Mouse (Mus musculus) embryonic facial prominence, embryonic 11.5 days (tissue): ENCODE measurements around the gene Psmd8. TPM values are rescaled to one million over a fixed set of nuclear protein-coding genes. Genes with fewer than 3 reads are reported as not detected.

Experiments
- ATAC-seq: fragments of 200-750 bp; cut with Nextera tagmentation; replicated peaks from 2 replicates; pipeline ENCODE4 v1.8.0; 2017; ENCODE audit warnings: low read depth; ENCODE audit not compliant: insufficient number of reproducible peaks, low FRiP score, low TSS enrichment
- DNase-seq: peaks from one replicate; pipeline ENCODE4 v3.0.0-alpha.2; 2015; ENCODE audit warnings: low spot score
- H3K27ac ChIP-seq: fragments of 300-500 bp; sonication (generic); replicated peaks from 2 replicates; pipeline ENCODE4 v1.5.1; 2014; ENCODE audit warnings: mild to moderate bottlenecking, low read depth, low read length, control low read depth
- H3K27me3 ChIP-seq: fragments of 300-500 bp; sonication (generic); 2 replicates; pipeline ENCODE4 v1.6.1; 2014; ENCODE audit warnings: mild to moderate bottlenecking, low read length, moderate library complexity, mixed read lengths; ENCODE audit not compliant: control insufficient read depth, insufficient read depth
- H3K36me3 ChIP-seq: fragments of 300-500 bp; sonication (generic); replicated peaks from 2 replicates; pipeline ENCODE4 v1.6.1; 2014; ENCODE audit warnings: low read depth, mild to moderate bottlenecking, low read length, moderate library complexity, mixed read lengths; ENCODE audit not compliant: control insufficient read depth, insufficient read depth
- H3K4me1 ChIP-seq: fragments of 300-500 bp; sonication (generic); 2 replicates; pipeline ENCODE4 v1.6.1; 2014; ENCODE audit warnings: low read length, mixed read lengths; ENCODE audit not compliant: control insufficient read depth, insufficient read depth
- H3K4me2 ChIP-seq: fragments of 300-500 bp; sonication (generic); 2 replicates; pipeline ENCODE4 v1.6.1; 2014; ENCODE audit warnings: low read depth, mild to moderate bottlenecking, control low read depth, low read length, moderate library complexity
- H3K4me3 ChIP-seq: fragments of 300-500 bp; sonication (generic); 2 replicates; pipeline ENCODE4 v1.5.1; 2014; ENCODE audit warnings: low read depth, low read length, control low read depth
- H3K9ac ChIP-seq: fragments of 300-500 bp; sonication (generic); replicated peaks from 2 replicates; pipeline ENCODE4 v1.6.1; 2014; ENCODE audit warnings: mild to moderate bottlenecking, control low read depth, low read length
- H3K9me3 ChIP-seq: fragments of 300-500 bp; sonication (generic); replicated peaks from 2 replicates; pipeline ENCODE4 v1.6.1; 2016; ENCODE audit warnings: mild to moderate bottlenecking, low read length, inconsistent platforms, mixed read lengths; ENCODE audit not compliant: control insufficient read depth
- WGBS: fragments of 180-500 bp; shearing (Covaris S2); extraction: QIAGEN DNeasy Blood & Tissue Kit; methylation state at CpG from one replicate; pipeline ENCODE4 v1.1.7; 2014; 5-methylcytosine and 5-hydroxymethylcytosine counted together
- polyA plus RNA-seq: library from polyadenylated mRNA; unstranded; fragments of >200 nt; fragmentation: Nextera tagmentation; extraction: Ambion mirVana; gene quantifications from 2 replicates; pipeline ENCODE4 v1.2.1, GENCODE M21; 2014

Psmd8 gene
- 321 and 334 TPM in 2 replicates for polyA plus RNA-seq

DNA sequence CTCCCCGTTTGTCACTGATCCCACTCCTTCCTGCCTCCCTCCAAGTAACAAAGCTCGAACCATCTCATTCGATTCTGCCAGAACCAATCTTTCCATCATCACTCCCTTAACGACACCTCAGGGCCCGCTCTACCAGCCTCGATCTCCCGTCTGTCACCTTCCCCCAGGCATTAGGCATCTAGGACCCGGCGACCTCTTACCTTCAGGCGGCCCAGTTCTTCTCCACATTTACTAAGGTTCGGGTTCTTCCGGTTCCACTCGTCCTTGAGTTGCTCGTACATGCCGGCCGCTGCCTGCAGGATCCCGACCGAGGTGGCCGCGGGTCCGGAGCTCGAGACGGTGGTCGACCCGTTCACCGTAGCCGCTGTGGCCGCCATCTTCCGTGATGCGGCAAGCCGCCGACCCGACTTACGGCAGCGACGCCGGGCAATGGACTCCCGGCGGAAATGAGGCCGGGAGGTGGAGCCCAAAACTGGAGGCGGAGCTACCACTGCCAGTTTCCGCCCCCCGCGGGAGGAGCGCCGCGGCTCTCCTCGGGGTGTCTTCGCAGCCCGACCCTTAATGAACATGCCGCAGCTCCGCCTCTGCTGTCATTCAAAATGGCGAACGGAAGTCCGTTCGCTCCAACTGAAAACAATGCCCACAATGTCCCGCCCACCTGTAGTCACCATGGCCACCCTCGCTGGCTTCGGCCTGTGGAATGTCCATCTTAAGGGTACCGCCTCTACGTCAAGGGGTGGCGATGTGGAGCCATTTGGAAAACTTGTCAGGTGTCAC is at the start of gene Psmd8:
TSS of gene Psmd8 (minus strand) at position 625 of the 777 bp plus-strand sequence.
- Histone ChIP-seq H3K36me3 (peaks cover 8% of the 10 kb centered on the region), H3K9ac (peak within 1 kb of the TSS; percentile 74), H3K27ac (no peak within 1 kb of the TSS), H3K4me1 (no peaks in the 10 kb centered on the region; the same call in 1 of the 2 replicates), H3K4me2 (peak within 1 kb of the TSS; percentile 70), H3K4me3 (peak within 1 kb of the TSS; percentile 72), H3K9me3 (no peaks in the 10 kb centered on the region), H3K27me3 (no peaks in the 10 kb centered on the region)
- DNase-seq: peak; percentile 98
- ATAC-seq: peak; percentile 88
- WGBS: under 1% methylated on average over 62 of the region's 62 CpGs

DNA sequence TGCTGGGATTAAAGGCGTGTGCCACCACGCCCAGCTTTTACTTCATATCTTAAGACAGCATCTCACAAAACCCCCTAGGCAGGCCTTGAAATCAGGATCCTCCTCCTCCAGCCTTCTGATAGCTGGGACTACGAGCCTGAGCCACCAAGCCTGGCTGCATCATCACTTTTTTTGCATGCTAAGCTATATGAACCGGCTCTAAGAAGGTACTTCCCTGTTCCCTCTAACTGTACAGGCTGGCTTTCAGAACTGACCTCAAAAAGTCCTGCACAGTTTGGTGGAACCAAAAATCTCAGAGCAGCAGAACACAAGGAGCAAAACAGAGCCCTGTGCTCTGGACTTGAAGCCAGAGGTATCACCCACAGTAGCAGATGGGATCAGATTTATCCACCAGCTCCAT is 47.7 kb upstream of the Psmd8 start:
- ATAC-seq: no peak

DNA sequence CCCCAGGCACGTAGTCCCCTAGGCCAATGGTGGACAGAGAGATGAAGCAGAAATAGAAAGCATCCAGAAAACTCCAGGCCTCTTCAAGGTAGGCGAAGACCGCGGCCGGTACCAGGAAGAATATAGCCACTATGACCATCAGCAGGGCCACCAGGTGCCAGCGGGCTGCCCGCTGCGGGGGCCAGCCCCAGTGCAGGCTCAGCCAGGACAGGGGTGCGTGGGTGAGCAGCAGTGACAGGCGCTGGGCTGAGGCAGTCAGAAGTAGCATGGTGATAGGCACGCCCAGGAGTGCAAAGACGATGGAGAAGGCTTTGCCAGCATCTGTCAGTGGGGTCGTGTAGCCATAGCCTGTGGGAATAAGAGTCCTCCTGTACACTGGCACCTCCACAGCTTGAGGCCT is 45.0 kb upstream of the Psmd8 start:
- Histone ChIP-seq H3K4me3 (no peak overlapping the region), H3K4me2 (peak overlapping the region; percentile 42)

More for the DNA sequence above, 47.7 kb upstream of the Psmd8 start:
- no peaks in the 10 kb centered on the region for H3K9me3 ChIP-seq
- no peak overlapping the region for H3K9ac ChIP-seq
- H3K27me3 ChIP-seq: peaks cover 15% of the 10 kb centered on the region
- no peak overlapping the region for H3K27ac ChIP-seq
- no peak overlapping the region for H3K4me3 ChIP-seq
- peaks cover 13% of the 10 kb centered on the region for H3K4me1 ChIP-seq
- no peak overlapping the region for H3K4me2 ChIP-seq
- DNase-seq: no peak
- H3K36me3 ChIP-seq: no peaks in the 10 kb centered on the region
- 74% methylated on average over 4 of the region's 4 CpGs for WGBS

DNA sequence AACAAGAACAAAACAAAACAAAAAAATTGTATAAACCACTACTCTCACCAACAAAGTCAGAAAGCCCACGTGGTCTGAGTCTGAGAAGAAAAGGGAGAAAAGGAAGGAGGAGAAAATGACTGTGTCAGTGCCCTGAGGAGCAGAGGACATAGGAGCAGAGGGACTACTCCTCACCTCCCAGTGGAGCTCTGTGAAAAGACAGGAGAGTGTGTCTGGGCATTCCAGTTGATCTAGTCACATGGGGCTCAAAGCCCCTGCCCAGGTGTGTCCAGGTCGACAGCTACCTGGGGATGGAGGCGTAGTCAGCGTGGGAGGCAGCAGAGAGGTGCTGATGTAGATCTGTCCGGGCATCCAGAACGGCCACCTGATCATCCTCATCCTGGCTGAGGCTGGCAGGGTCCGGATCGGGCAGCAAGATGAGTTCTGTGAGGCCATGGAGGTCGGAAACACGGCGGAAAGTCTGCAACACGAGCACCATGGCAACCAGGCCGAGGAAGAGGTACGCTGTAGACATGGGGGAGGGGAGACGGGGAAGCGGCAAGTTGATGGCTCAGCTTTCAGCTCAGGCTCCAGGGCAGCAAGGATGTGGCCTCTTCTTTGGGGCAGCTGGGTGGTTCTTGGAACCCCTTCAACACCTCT is 44.4 kb upstream of the Psmd8 start:
- Histone ChIP-seq H3K9me3 (no peaks in the 10 kb centered on the region), H3K27ac (no peak overlapping the region), H3K36me3 (no peaks in the 10 kb centered on the region), H3K4me2 (peak overlapping the region; percentile 42), H3K27me3 (no peaks in the 10 kb centered on the region), H3K4me1 (peaks cover 9% of the 10 kb centered on the region), H3K4me3 (peak overlapping the region; percentile 15; the same call in 1 of the 2 replicates), H3K9ac (peak overlapping the region; percentile 39)
- peak; percentile 75 for DNase-seq
- 8% methylated on average over 16 of the region's 16 CpGs for WGBS
- ATAC-seq: peak; percentile 47; the same call in 1 of the 2 replicates

More for the DNA sequence above, 45.0 kb upstream of the Psmd8 start:
- 72% methylated on average over 13 of the region's 13 CpGs for WGBS
- 0 out of 2 replicates have a peak, but pooled peaks have one; percentile 42 for ATAC-seq
- no peaks in the 10 kb centered on the region for H3K27me3 ChIP-seq
- H3K36me3 ChIP-seq: no peaks in the 10 kb centered on the region
- H3K9me3 ChIP-seq: no peaks in the 10 kb centered on the region
- peaks cover 9% of the 10 kb centered on the region for H3K4me1 ChIP-seq
- peak overlapping the region; percentile 39 for H3K9ac ChIP-seq
- H3K27ac ChIP-seq: no peak overlapping the region
- DNase-seq: no peak

DNA sequence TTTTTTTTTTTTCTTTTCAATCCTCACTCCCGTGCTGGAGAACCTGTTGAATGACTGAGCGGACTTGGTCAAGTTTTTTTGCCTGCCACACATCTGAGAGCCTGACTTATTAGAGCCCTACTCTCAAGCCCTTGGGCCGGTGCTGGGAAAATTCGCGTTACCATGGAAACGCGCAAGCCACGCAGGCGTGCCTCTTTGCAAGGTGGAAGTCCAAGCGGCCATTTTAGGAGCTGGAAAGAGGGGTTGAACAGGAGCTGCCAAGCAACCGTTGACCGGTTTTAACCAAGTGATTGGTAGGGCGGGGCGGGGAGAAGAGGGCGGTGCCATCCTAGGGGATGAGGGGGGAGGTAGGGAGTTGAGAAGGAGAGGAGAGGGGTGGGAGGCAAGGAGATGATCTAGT is 34.3 kb upstream of the Psmd8 start:
- 46% methylated on average over 15 of the region's 15 CpGs for WGBS
- no peak overlapping the region for H3K27ac ChIP-seq
- ATAC-seq: no peak
- no peaks in the 10 kb centered on the region; the same call in 1 of the 2 replicates for H3K27me3 ChIP-seq
- no peaks in the 10 kb centered on the region for H3K36me3 ChIP-seq
- H3K4me3 ChIP-seq: no peak overlapping the region
- DNase-seq: no peak
- no peaks in the 10 kb centered on the region for H3K4me1 ChIP-seq
- H3K4me2 ChIP-seq: no peak overlapping the region
- no peaks in the 10 kb centered on the region; the same call in 1 of the 2 replicates for H3K9me3 ChIP-seq
- H3K9ac ChIP-seq: no peak overlapping the region

DNA sequence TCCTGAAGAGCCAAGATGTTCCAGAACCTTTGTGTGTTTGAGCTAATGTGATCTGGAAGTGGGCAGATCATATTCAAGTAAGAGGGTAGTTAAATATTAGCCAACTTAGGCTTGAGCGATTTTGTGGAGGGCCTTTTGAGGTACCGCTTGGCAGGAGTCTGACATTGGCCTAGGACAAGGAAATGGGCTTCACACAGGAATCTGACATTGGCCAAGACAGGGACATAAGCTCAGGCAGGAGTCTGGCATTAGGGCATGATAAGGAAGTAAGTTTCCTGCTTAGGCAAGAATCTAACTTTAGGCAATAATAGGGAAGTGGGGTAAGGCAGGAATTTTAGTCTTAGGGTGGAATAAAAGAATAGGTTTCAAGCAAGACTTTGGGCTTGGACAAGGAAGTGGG is 33.7 kb upstream of the Psmd8 start:
- ATAC-seq: no peak
- DNase-seq: no peak
- no peak overlapping the region for H3K4me3 ChIP-seq
- WGBS: 69% methylated on average over 2 of the region's 2 CpGs
- no peak overlapping the region for H3K4me2 ChIP-seq
- H3K9me3 ChIP-seq: no peaks in the 10 kb centered on the region
- H3K36me3 ChIP-seq: no peaks in the 10 kb centered on the region
- H3K27me3 ChIP-seq: no peaks in the 10 kb centered on the region; the same call in 1 of the 2 replicates
- no peak overlapping the region for H3K27ac ChIP-seq
- no peak overlapping the region for H3K9ac ChIP-seq
- no peaks in the 10 kb centered on the region for H3K4me1 ChIP-seq

DNA sequence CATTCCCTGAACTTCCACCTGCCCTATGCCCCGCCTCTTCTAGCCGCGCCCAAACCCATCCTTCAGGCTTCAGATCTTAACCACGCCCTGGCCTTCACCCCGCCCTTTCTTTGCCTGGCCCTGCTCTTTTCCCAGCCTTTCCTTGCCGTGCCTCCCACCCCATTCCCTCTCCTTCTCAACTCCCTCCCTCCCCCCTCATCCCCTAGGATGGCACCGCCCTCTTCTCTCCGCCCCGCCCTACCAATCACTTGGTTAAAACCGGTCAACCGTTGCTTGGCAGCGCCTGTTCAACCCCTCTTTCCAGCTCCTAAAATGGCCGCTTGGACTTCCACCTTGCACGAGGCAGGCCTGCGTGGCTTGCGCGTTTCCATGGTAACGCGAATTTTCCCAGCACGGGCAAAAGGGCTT is 33.2 kb upstream of the Psmd8 start, which contains the start of gene Catsperg1:
TSS of gene Catsperg1 (minus strand) at position 361 of the 408 bp plus-strand sequence.
- H3K9me3 ChIP-seq: no peaks in the 10 kb centered on the region
- DNase-seq (peak; percentile 75), ATAC-seq (peak; percentile 57)
- H3K36me3 ChIP-seq: no peaks in the 10 kb centered on the region
- no peaks in the 10 kb centered on the region for H3K4me1 ChIP-seq
- H3K27ac ChIP-seq: no peak within 1 kb of the TSS
- no peak within 1 kb of the TSS for H3K9ac ChIP-seq
- no peak within 1 kb of the TSS for H3K4me3 ChIP-seq
- H3K4me2 ChIP-seq: peak within 1 kb of the TSS; percentile 19
- WGBS: 2% methylated on average over 20 of the region's 20 CpGs
- no peaks in the 10 kb centered on the region; the same call in 1 of the 2 replicates for H3K27me3 ChIP-seq
